Mouse (Mus musculus) splenic B cell, adult 2 months (primary cell): ENCODE measurements around the gene Rimklb.

ENCODE experiments used
- DNase-seq: peaks from one replicate; pipeline ENCODE4 v3.0.0-alpha.2; 2011; ENCODE audit warnings: low read depth, low spot score
- H3K27me3 ChIP-seq: 2 replicates; pipeline ENCODE4 v1.6.1; 2012; ENCODE audit warnings: mild to moderate bottlenecking, low read length, moderate library complexity, mixed read lengths; ENCODE audit not compliant: control insufficient read depth, poor library complexity, insufficient read depth, severe bottlenecking
- H3K36me3 ChIP-seq: 2 replicates; pipeline ENCODE4 v1.6.1; 2012; ENCODE audit warnings: mild to moderate bottlenecking, low read length, moderate library complexity, mixed read lengths; ENCODE audit not compliant: control insufficient read depth, poor library complexity, insufficient read depth, severe bottlenecking

Gene Rimklb

GRCm38 (mm10) chr6:122416347-122416746 is 82.2 kb downstream of the Rimklb start:
- H3K36me3 ChIP-seq = no peaks in the 10 kb centered on the region
- no peak for DNase-seq

GRCm38 (mm10) chr6:122411281-122411680 is 87.3 kb downstream of the Rimklb start:
- DNase-seq = no peak
- Histone ChIP-seq H3K27me3 (no peaks in the 10 kb centered on the region), H3K36me3 (no peaks in the 10 kb centered on the region)

More at GRCm38 (mm10) chr6:122416347-122416746, 82.2 kb downstream of the Rimklb start:
- no peaks in the 10 kb centered on the region for H3K27me3 ChIP-seq

- H3K27me3 ChIP-seq = no peaks in the 10 kb centered on the region
- H3K36me3 ChIP-seq = no peaks in the 10 kb centered on the region
- DNase-seq = peak; percentile 53
These were observed 96.3 kb downstream of the Rimklb start for GRCm38 (mm10) chr6:122402240-122402639.

- DNase-seq = no peak
- Histone ChIP-seq H3K27me3 (no peaks in the 10 kb centered on the region), H3K36me3 (no peaks in the 10 kb centered on the region)
These were observed 98.3 kb downstream of the Rimklb start for GRCm38 (mm10) chr6:122400263-122400662.
